Mouse (Mus musculus): ENCODE measurements around the gene Rnf6. TPM values are rescaled to one million over a fixed set of nuclear protein-coding genes. Genes with fewer than 3 reads are reported as not detected.

Gene Rnf6
- total RNA-seq, 2 experiments from 2014 or later: 69.1 to 75.4 TPM

Other genes starting within 250 kb of the Rnf6 start
- not detected for gene Cyp3a25, start 211.9 kb downstream of the Rnf6 start, total RNA-seq (2021)
- not detected for gene Cyp3a59, start 142.3 kb downstream of the Rnf6 start, total RNA-seq (2021)
- gene Gm5565, start 61.0 kb downstream of the Rnf6 start, total RNA-seq (2021): not detected
- not detected for gene Gm6309, start 50.8 kb downstream of the Rnf6 start, total RNA-seq (2021)
- under 1 TPM; 0.88 to 0.91 TPM for gene 1700001J03Rik, start 36.3 kb downstream of the Rnf6 start, total RNA-seq (2021)
- gene Cdk8, start 9.7 kb upstream of the Rnf6 start, total RNA-seq (2021): 10 to 100 TPM; 43.2 to 44.0 TPM
- gene Wasf3, start 163.4 kb upstream of the Rnf6 start, total RNA-seq (2021): 10 to 100 TPM; 87.4 to 91.9 TPM

All from left cerebral cortex, adult 18-20 months (tissue).